Mouse (Mus musculus) cortical plate, adult 2 months (tissue): Measurements from ENCODE around the gene Exoc3l.

Experiments used
- CTCF ChIP-seq: fragments of 200-500 bp; IDR thresholded peaks from 2 replicates; pipeline ENCODE4 v1.5.1; 2011; ENCODE audit warnings: mild to moderate bottlenecking, control low read depth, low read length; ENCODE audit not compliant: insufficient read depth; ENCODE audit errors: extremely low read depth
- POLR2A ChIP-seq: fragments of 200-500 bp; IDR thresholded peaks from 2 replicates; pipeline ENCODE4 v1.6.1; 2011; ENCODE audit warnings: mild to moderate bottlenecking, low read length, control low read depth; ENCODE audit not compliant: insufficient read depth; ENCODE audit errors: extremely low read depth

GRCm38 (mm10) chr8:105283074-105283473 is 12.8 kb downstream of the Exoc3l start:
- TF ChIP-seq CTCF (peak; percentile 42), POLR2A (no peak)
